ENCODE assay signal across 8 mouse cellular contexts in the genomic region with DNA sequence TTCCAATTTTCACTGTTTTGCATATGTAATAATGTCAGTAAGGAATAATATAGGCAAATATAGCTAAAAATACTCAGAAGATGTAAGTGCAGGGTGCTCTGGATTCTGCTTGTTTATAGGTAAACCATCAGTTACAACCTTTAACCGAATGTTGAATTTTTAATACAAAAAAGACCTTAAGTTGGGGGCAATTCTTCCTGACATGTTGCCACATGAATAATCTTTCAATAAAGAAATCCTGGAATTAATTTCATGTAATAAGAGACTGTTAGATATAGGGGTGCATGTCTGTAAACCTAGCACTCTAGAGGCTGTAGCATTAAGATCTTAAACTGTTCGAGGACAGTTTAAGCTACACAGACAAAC. TPM values are rescaled to one million over a fixed set of nuclear protein-coding genes. Genes with fewer than 3 reads are reported as not detected.
DNase-seq lines count a peak whose midpoint lies in the region; ATAC-seq and TF ChIP-seq lines count a peak whose summit lies in the region.

No protein-coding gene starts in this region.

- no peak for TF ChIP-seq CTCF in lung, embryonic 14.5 days (IDR thresholded peaks at IDR 0.05; ENCODE audit: low read depth)

- no peaks in the 10 kb centered on the region for H3K36me3 ChIP-seq in lung, embryonic 14.5 days (ENCODE audit: insufficient read depth)
- H3K36me3 ChIP-seq in forebrain, embryonic 11.5 days (ENCODE audit: control insufficient read depth, insufficient read depth, low read length), result no peaks in the 10 kb centered on the region
- H3K36me3 ChIP-seq in limb, embryonic 10.5 days, result no peaks in the 10 kb centered on the region
- no peaks in the 10 kb centered on the region for H3K36me3 ChIP-seq in neural tube, embryonic 13.5 days

- H3K27me3 ChIP-seq in lung, embryonic 14.5 days (ENCODE audit: insufficient read depth, low read length), result no peaks in the 10 kb centered on the region
- no peaks in the 10 kb centered on the region for H3K27me3 ChIP-seq in forebrain, embryonic 11.5 days (ENCODE audit: control insufficient read depth, insufficient read depth, low read length)
- peaks cover 14% of the 10 kb centered on the region; the same call in 1 of the 2 replicates for H3K27me3 ChIP-seq in limb, embryonic 10.5 days (ENCODE audit: low read depth, poor library complexity, severe bottlenecking)
- no peaks in the 10 kb centered on the region for H3K27me3 ChIP-seq in neural tube, embryonic 13.5 days

- H3K9me3 ChIP-seq in lung, embryonic 14.5 days (ENCODE audit: low read depth, low read length), result no peaks in the 10 kb centered on the region
- no peaks in the 10 kb centered on the region for H3K9me3 ChIP-seq in forebrain, embryonic 11.5 days (ENCODE audit: control insufficient read depth, low read length)
- no peaks in the 10 kb centered on the region for H3K9me3 ChIP-seq in limb, embryonic 10.5 days (replicated peaks)
- no peaks in the 10 kb centered on the region for H3K9me3 ChIP-seq in neural tube, embryonic 13.5 days

- no peak for ATAC-seq in lung, embryonic 14.5 days (ENCODE audit: insufficient read depth)
- ATAC-seq in forebrain, embryonic 11.5 days (replicated peaks; ENCODE audit: low FRiP score), result no peak
- no peak for ATAC-seq in neural tube, embryonic 13.5 days (ENCODE audit: low read depth)

- 44% methylated on average over 2 of the region's 2 CpGs for WGBS in lung, embryonic 14.5 days
- WGBS in forebrain, embryonic 11.5 days, result 46% methylated on average over 2 of the region's 2 CpGs
- WGBS in limb, embryonic 10.5 days, result 53% methylated on average over 2 of the region's 2 CpGs
- 51% methylated on average over 2 of the region's 2 CpGs for WGBS in neural tube, embryonic 13.5 days

- peak overlapping the region; percentile 84 for H3K4me2 ChIP-seq in lung, embryonic 14.5 days
- H3K4me2 ChIP-seq in forebrain, embryonic 11.5 days (ENCODE audit: low read depth, low read length, severe bottlenecking), result peak overlapping the region; percentile 87
- peak overlapping the region; percentile 72 for H3K4me2 ChIP-seq in neural tube, embryonic 13.5 days

- H3K27ac ChIP-seq in lung, embryonic 14.5 days (ENCODE audit: low read depth), result no peak overlapping the region
- no peak overlapping the region for H3K27ac ChIP-seq in forebrain, embryonic 11.5 days (ENCODE audit: low read depth, low read length)
- H3K27ac ChIP-seq in limb, embryonic 10.5 days, result no peak overlapping the region
- H3K27ac ChIP-seq in neural tube, embryonic 13.5 days (replicated peaks), result no peak overlapping the region

- H3K4me1 ChIP-seq in lung, embryonic 14.5 days (ENCODE audit: insufficient read depth), result no peaks in the 10 kb centered on the region
- 0 out of 2 replicates have a peak, but pooled peaks cover 9% of the 10 kb centered on the region for H3K4me1 ChIP-seq in forebrain, embryonic 11.5 days (replicated peaks; ENCODE audit: control insufficient read depth, insufficient read depth, low read length)
- peaks cover 13% of the 10 kb centered on the region for H3K4me1 ChIP-seq in limb, embryonic 10.5 days
- peaks cover 46% of the 10 kb centered on the region for H3K4me1 ChIP-seq in neural tube, embryonic 13.5 days (replicated peaks)

- peak overlapping the region; percentile 74; the same call in 1 of the 2 replicates for H3K9ac ChIP-seq in lung, embryonic 14.5 days
- H3K9ac ChIP-seq in forebrain, embryonic 11.5 days (ENCODE audit: low read length), result no peak overlapping the region; the same call in 1 of the 2 replicates
- peak overlapping the region; percentile 97 for H3K9ac ChIP-seq in neural tube, embryonic 13.5 days

- H3K4me3 ChIP-seq in lung, embryonic 14.5 days (ENCODE audit: low read depth, low read length), result peak overlapping the region; percentile 85
- peak overlapping the region; percentile 83 for H3K4me3 ChIP-seq in forebrain, embryonic 11.5 days (ENCODE audit: low read depth, low read length)
- H3K4me3 ChIP-seq in limb, embryonic 10.5 days, result peak overlapping the region; percentile 74; the same call in 1 of the 2 replicates
- peak overlapping the region; percentile 96 for H3K4me3 ChIP-seq in neural tube, embryonic 13.5 days

- DNase-seq in lung, embryonic 14.5 days, result no peak
- no peak for DNase-seq in lung, postnatal 14 days
- DNase-seq in forebrain, embryonic 11.5 days (ENCODE audit: low spot score), result no peak
- DNase-seq in limb, embryonic 10.5 days (ENCODE audit: low spot score), result no peak
- DNase-seq in urinary bladder, postnatal 14 days (ENCODE audit: low spot score), result no peak
- DNase-seq in adipocyte (ENCODE audit: low spot score), result no peak
- no peak for DNase-seq in thymus, adult 18-20 months

RNA-seq across cellular contexts. Expression of a gene that starts 0.3 kb away (rescaled TPM):
- polyA plus RNA-seq in lung, embryonic 14.5 days (2014; fragmentation: Nextera tagmentation; extraction: Ambion mirVana), result 0.27 and 0.45 TPM in 2 replicates
- 0.45 and 0.56 TPM in 2 replicates for polyA plus RNA-seq in forebrain, embryonic 11.5 days (2014; fragmentation: Nextera tagmentation; extraction: Ambion mirVana)
- polyA plus RNA-seq in limb, embryonic 10.5 days (2016; fragmentation: Nextera tagmentation; extraction: Ambion mirVana), result 0.10 and 0.11 TPM in 2 replicates
- 0.30 and 0.91 TPM in 2 replicates for polyA plus RNA-seq in neural tube, embryonic 13.5 days (2015; fragmentation: Nextera tagmentation; extraction: Ambion mirVana)

RNA-seq across cellular contexts. Expression of a gene that starts 1.2 kb away (rescaled TPM):
- 10.6 and 11.2 TPM in 2 replicates for polyA plus RNA-seq in lung, embryonic 14.5 days (2014; fragmentation: Nextera tagmentation; extraction: Ambion mirVana)
- 11.5 and 12.7 TPM in 2 replicates for polyA plus RNA-seq in forebrain, embryonic 11.5 days (2014; fragmentation: Nextera tagmentation; extraction: Ambion mirVana)
- polyA plus RNA-seq in limb, embryonic 10.5 days (2016; fragmentation: Nextera tagmentation; extraction: Ambion mirVana), result 1.5 and 3.0 TPM in 2 replicates
- polyA plus RNA-seq in neural tube, embryonic 13.5 days (2015; fragmentation: Nextera tagmentation; extraction: Ambion mirVana), result 25.6 and 29.4 TPM in 2 replicates

RNA-seq across cellular contexts. Expression of a gene that starts 23.1 kb away (rescaled TPM):
- polyA plus RNA-seq in lung, embryonic 14.5 days (2014; fragmentation: Nextera tagmentation; extraction: Ambion mirVana), result 80.2 and 86.0 TPM in 2 replicates
- polyA plus RNA-seq in forebrain, embryonic 11.5 days (2014; fragmentation: Nextera tagmentation; extraction: Ambion mirVana), result 56.5 and 61.4 TPM in 2 replicates
- 51.3 and 60.3 TPM in 2 replicates for polyA plus RNA-seq in limb, embryonic 10.5 days (2016; fragmentation: Nextera tagmentation; extraction: Ambion mirVana)
- 93.6 and 99.7 TPM in 2 replicates for polyA plus RNA-seq in neural tube, embryonic 13.5 days (2015; fragmentation: Nextera tagmentation; extraction: Ambion mirVana)
